Mouse (Mus musculus) midbrain, embryonic 10.5 days (tissue): Measurements from ENCODE around the gene Cckbr. TPM values are rescaled to one million over a fixed set of nuclear protein-coding genes. Genes with fewer than 3 reads are reported as not detected.
"Not testable (repeated sequence)": the region's sequence is repeated elsewhere in the genome, so short reads cannot be mapped to it uniquely, and the experiment has no call there.

ENCODE experiments used
- DNase-seq: peaks from one replicate; pipeline ENCODE4 v3.0.0-alpha.2; 2017; ENCODE audit warnings: low spot score
- H3K27ac ChIP-seq: fragments of 300-500 bp; sonication (generic); replicated peaks from 2 replicates; pipeline ENCODE4 v1.5.1; 2016; ENCODE audit warnings: mild to moderate bottlenecking
- H3K27me3 ChIP-seq: fragments of 300-500 bp; sonication (generic); 2 replicates; pipeline ENCODE4 v1.6.1; 2016; ENCODE audit warnings: low read depth, mild to moderate bottlenecking; ENCODE audit not compliant: poor library complexity, severe bottlenecking
- H3K36me3 ChIP-seq: fragments of 300-500 bp; sonication (generic); 2 replicates; pipeline ENCODE4 v1.6.1; 2016; ENCODE audit warnings: mild to moderate bottlenecking, moderate library complexity
- H3K4me1 ChIP-seq: fragments of 300-500 bp; sonication (generic); 2 replicates; pipeline ENCODE4 v1.6.1; 2016
- H3K4me3 ChIP-seq: fragments of 300-500 bp; sonication (generic); 2 replicates; pipeline ENCODE4 v1.5.1; 2016; ENCODE audit warnings: mild to moderate bottlenecking, moderate library complexity
- H3K9me3 ChIP-seq: fragments of 300-500 bp; sonication (generic); replicated peaks from 2 replicates; pipeline ENCODE4 v1.6.1; 2016; ENCODE audit warnings: mild to moderate bottlenecking
- WGBS: fragments of 180-500 bp; shearing (Covaris S2); methylation state at CpG from one replicate; pipeline ENCODE4 v1.1.7; 2016; 5-methylcytosine and 5-hydroxymethylcytosine counted together
- polyA plus RNA-seq: library from polyadenylated mRNA; unstranded; fragments of >200 nt; fragmentation: Nextera tagmentation; extraction: Ambion mirVana; gene quantifications from 2 replicates; pipeline ENCODE4 v1.2.1, GENCODE M21; 2016

The Cckbr gene
- polyA plus RNA-seq, 1 experiment from 2014 or later, result 0.27 TPM

- H3K27ac ChIP-seq, H3K36me3 ChIP-seq, H3K9me3 ChIP-seq, H3K27me3 ChIP-seq, H3K4me1 ChIP-seq, DNase-seq, H3K4me3 ChIP-seq: not testable (repeated sequence)
- 90% methylated on average over 4 of the region's 4 CpGs for WGBS
Observed at GRCm38 (mm10) chr7:105453345-105453744, 27.8 kb downstream of the Cckbr start.

- Histone ChIP-seq H3K27me3 (no peaks in the 10 kb centered on the region), H3K4me1 (no peaks in the 10 kb centered on the region), H3K36me3 (no peaks in the 10 kb centered on the region), H3K4me3 (no peak overlapping the region), H3K9me3 (no peaks in the 10 kb centered on the region), H3K27ac (no peak overlapping the region)
- no peak for DNase-seq
Observed at GRCm38 (mm10) chr7:105458546-105458945, 33.0 kb downstream of the Cckbr start.

GRCm38 (mm10) chr7:105465505-105465904 is 40.0 kb downstream of the Cckbr start:
- H3K4me3 ChIP-seq, H3K4me1 ChIP-seq, H3K9me3 ChIP-seq, H3K27me3 ChIP-seq, H3K36me3 ChIP-seq, H3K27ac ChIP-seq, DNase-seq: not testable (repeated sequence)
- 87% methylated on average over 5 of the region's 5 CpGs for WGBS

- Histone ChIP-seq H3K27ac (no peak overlapping the region), H3K36me3 (no peaks in the 10 kb centered on the region), H3K4me3 (no peak overlapping the region), H3K9me3 (no peaks in the 10 kb centered on the region), H3K4me1 (no peaks in the 10 kb centered on the region), H3K27me3 (no peaks in the 10 kb centered on the region)
- WGBS, result 43% methylated on average over 1 of the region's 1 CpGs
- no peak for DNase-seq
Observed at GRCm38 (mm10) chr7:105472607-105473006, 47.1 kb downstream of the Cckbr start.

- H3K4me1 ChIP-seq, result no peaks in the 10 kb centered on the region
- H3K4me3 ChIP-seq, result no peak overlapping the region
- H3K9me3 ChIP-seq, result no peaks in the 10 kb centered on the region
- DNase-seq, result no peak
- 78% methylated on average over 4 of the region's 4 CpGs for WGBS
- no peak overlapping the region for H3K27ac ChIP-seq
- peaks cover 13% of the 10 kb centered on the region for H3K27me3 ChIP-seq
- no peaks in the 10 kb centered on the region for H3K36me3 ChIP-seq
Observed at GRCm38 (mm10) chr7:105474771-105475315, 49.3 kb downstream of the Cckbr start.

GRCm38 (mm10) chr7:105475396-105475949 is 49.9 kb downstream of the Cckbr start:
- no peaks in the 10 kb centered on the region for H3K36me3 ChIP-seq
- H3K27ac ChIP-seq, result no peak overlapping the region
- H3K27me3 ChIP-seq, result peaks cover 19% of the 10 kb centered on the region
- no peak overlapping the region for H3K4me3 ChIP-seq
- DNase-seq, result no peak
- 84% methylated on average over 7 of the region's 7 CpGs for WGBS
- peaks cover 4% of the 10 kb centered on the region for H3K4me1 ChIP-seq
- no peaks in the 10 kb centered on the region for H3K9me3 ChIP-seq

- Histone ChIP-seq H3K36me3 (no peaks in the 10 kb centered on the region), H3K27ac (no peak overlapping the region), H3K9me3 (no peaks in the 10 kb centered on the region), H3K4me1 (peaks cover 18% of the 10 kb centered on the region), H3K27me3 (peaks cover 33% of the 10 kb centered on the region), H3K4me3 (no peak overlapping the region)
- DNase-seq, result no peak
- 87% methylated on average over 10 of the region's 10 CpGs for WGBS
Observed at GRCm38 (mm10) chr7:105476683-105477432, 51.3 kb downstream of the Cckbr start.

GRCm38 (mm10) chr7:105477433-105477700 is 51.8 kb downstream of the Cckbr start:
- no peak overlapping the region for H3K27ac ChIP-seq
- DNase-seq, result no peak

GRCm38 (mm10) chr7:105477841-105478240 is 52.3 kb downstream of the Cckbr start:
- Histone ChIP-seq H3K4me1 (peaks cover 25% of the 10 kb centered on the region), H3K27me3 (peaks cover 42% of the 10 kb centered on the region), H3K27ac (no peak overlapping the region), H3K36me3 (no peaks in the 10 kb centered on the region), H3K4me3 (no peak overlapping the region), H3K9me3 (no peaks in the 10 kb centered on the region)
- 64% methylated on average over 3 of the region's 3 CpGs for WGBS
- DNase-seq, result peak; percentile 29

More at GRCm38 (mm10) chr7:105477433-105477700, 51.8 kb downstream of the Cckbr start:
- 90% methylated on average over 1 of the region's 1 CpGs for WGBS
- Histone ChIP-seq H3K36me3 (no peaks in the 10 kb centered on the region), H3K9me3 (no peaks in the 10 kb centered on the region), H3K4me1 (peaks cover 23% of the 10 kb centered on the region), H3K4me3 (no peak overlapping the region), H3K27me3 (peaks cover 38% of the 10 kb centered on the region)

GRCm38 (mm10) chr7:105478344-105478743 is 52.8 kb downstream of the Cckbr start:
- peaks cover 47% of the 10 kb centered on the region for H3K27me3 ChIP-seq
- WGBS, result 84% methylated on average over 8 of the region's 8 CpGs
- no peak for DNase-seq
- H3K4me3 ChIP-seq, result no peak overlapping the region
- no peaks in the 10 kb centered on the region for H3K9me3 ChIP-seq
- peaks cover 25% of the 10 kb centered on the region for H3K4me1 ChIP-seq
- no peak overlapping the region for H3K27ac ChIP-seq
- no peaks in the 10 kb centered on the region for H3K36me3 ChIP-seq

- Histone ChIP-seq H3K4me1 (peaks cover 25% of the 10 kb centered on the region), H3K27me3 (peaks cover 54% of the 10 kb centered on the region), H3K36me3 (no peaks in the 10 kb centered on the region), H3K9me3 (no peaks in the 10 kb centered on the region), H3K27ac (no peak overlapping the region), H3K4me3 (no peak overlapping the region)
- DNase-seq, result no peak
- 84% methylated on average over 6 of the region's 6 CpGs for WGBS
Observed at GRCm38 (mm10) chr7:105479232-105479631, 53.7 kb downstream of the Cckbr start.

GRCm38 (mm10) chr7:105480081-105480480 is 54.5 kb downstream of the Cckbr start:
- WGBS, result 67% methylated on average over 5 of the region's 5 CpGs
- H3K27ac ChIP-seq, result no peak overlapping the region

More at GRCm38 (mm10) chr7:105480081-105480480, 54.5 kb downstream of the Cckbr start:
- H3K9me3 ChIP-seq, result no peaks in the 10 kb centered on the region
- H3K36me3 ChIP-seq, result no peaks in the 10 kb centered on the region
- peaks cover 54% of the 10 kb centered on the region for H3K27me3 ChIP-seq
- peaks cover 25% of the 10 kb centered on the region for H3K4me1 ChIP-seq
- H3K4me3 ChIP-seq, result no peak overlapping the region
- DNase-seq, result no peak
